Mouse (Mus musculus) olfactory bulb, adult 2 months (tissue): Measurements from ENCODE around the gene Il23r. TPM values are rescaled to one million over a fixed set of nuclear protein-coding genes. Genes with fewer than 3 reads are reported as not detected.
"Not testable (repeated sequence)": the region's sequence is repeated elsewhere in the genome, so short reads cannot be mapped to it uniquely, and the experiment has no call there.

Experiments
- H3K27ac ChIP-seq: fragments of 200-500 bp; 2 replicates; pipeline ENCODE4 v1.5.1; 2012; ENCODE audit warnings: low read depth, low read length; ENCODE audit not compliant: insufficient read depth
- H3K4me1 ChIP-seq: fragments of 200-500 bp; 2 replicates; pipeline ENCODE4 v1.6.1; 2012; ENCODE audit warnings: low read length; ENCODE audit not compliant: control insufficient read depth, insufficient read depth
- H3K4me3 ChIP-seq: fragments of 200-500 bp; 2 replicates; pipeline ENCODE4 v1.5.1; 2012; ENCODE audit warnings: mild to moderate bottlenecking, low read depth, low read length, moderate library complexity; ENCODE audit not compliant: insufficient read depth
- CTCF ChIP-seq: fragments of 200-500 bp; IDR thresholded peaks from 2 replicates; pipeline ENCODE4 v1.5.1; 2012; ENCODE audit warnings: low read depth, mild to moderate bottlenecking, low read length, moderate library complexity; ENCODE audit not compliant: insufficient read depth
- POLR2A ChIP-seq: fragments of 200-500 bp; IDR thresholded peaks from 2 replicates; pipeline ENCODE4 v1.6.1; 2012; ENCODE audit warnings: mild to moderate bottlenecking, low read depth, low read length, moderate library complexity; ENCODE audit not compliant: insufficient read depth
- WGBS: fragments of 180-500 bp; shearing (Covaris S2); methylation state at CpG from one replicate; pipeline ENCODE4 v1.1.7; 2018; 5-methylcytosine and 5-hydroxymethylcytosine counted together
- polyA plus RNA-seq: library from polyadenylated mRNA; stranded (reverse); fragments of >200 nt; gene quantifications from 2 replicates; pipeline ENCODE4 v1.2.4, GENCODE M21; 2012; ENCODE audit warnings: low replicate concordance; ENCODE audit not compliant: missing spikeins, insufficient read depth, insufficient read length

Gene Il23r
- polyA plus RNA-seq, 1 experiment: not detected

DNA sequence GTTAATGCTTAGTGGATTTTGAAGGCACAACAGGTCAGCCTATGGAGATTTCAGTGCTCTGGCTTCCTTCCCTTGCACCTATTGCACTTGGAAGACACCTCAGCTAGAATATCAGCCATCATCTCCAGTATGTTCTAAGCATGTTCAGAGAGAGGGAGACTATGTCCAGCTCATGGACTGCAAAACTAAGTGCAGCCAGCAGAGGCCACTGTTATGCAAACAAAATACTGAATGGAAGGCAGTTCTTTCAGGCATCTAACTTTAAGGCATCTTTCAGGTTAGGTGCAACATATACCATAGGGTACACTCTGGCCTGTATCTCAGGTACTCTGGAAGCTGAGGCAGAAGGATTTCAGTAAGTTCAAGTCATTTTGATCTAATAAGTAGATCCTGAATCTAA lies 19.1 kb upstream of the Il23r start:
- no peak overlapping the region for H3K4me3 ChIP-seq
- H3K27ac ChIP-seq: no peak overlapping the region
- TF ChIP-seq CTCF (no peak), POLR2A (no peak)
- H3K4me1 ChIP-seq: no peaks in the 10 kb centered on the region

DNA sequence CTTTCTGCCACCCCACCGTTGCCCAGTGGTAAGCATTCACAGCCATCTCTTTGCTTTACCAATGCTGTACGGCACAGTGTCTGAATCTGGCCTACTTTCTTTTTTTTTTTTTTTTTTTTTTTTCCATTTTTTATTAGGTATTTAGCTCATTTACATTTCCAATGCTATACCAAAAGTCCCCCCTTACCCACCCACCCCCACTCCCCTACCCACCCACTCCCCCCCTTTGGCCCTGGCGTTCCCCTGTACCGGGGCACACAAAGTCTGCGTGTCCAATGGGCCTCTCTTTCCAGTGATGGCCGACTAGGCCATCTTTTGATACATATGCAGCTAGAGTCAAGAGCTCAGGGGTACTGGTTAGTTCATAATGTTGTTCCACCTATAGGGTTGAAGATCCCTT lies 10.3 kb upstream of the Il23r start:
- not testable (repeated sequence) for H3K4me1 ChIP-seq, H3K27ac ChIP-seq, H3K4me3 ChIP-seq
- WGBS: 88% methylated on average over 2 of the region's 6 CpGs

DNA sequence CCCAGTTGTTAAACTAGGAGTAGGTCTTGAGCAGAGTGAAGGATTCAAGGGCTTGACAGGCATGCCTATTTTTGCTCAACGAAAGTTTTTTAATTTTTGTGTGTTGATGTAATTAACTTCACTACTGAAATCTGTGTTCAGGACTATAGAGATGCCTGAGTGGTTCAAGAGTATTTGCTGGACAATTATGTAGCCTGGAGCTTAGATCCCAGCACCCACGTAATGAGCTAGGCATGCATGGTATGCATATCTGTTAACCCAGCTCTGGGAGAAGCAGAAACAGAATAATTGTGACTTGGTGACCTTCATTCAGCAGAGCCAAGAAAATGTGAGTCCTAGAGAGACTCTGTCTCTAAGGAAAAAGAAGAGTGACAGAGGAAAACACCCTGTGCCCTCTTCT lies 10.6 kb downstream of the Il23r start:
- no peaks in the 10 kb centered on the region for H3K4me1 ChIP-seq
- no peak overlapping the region for H3K27ac ChIP-seq
- no peak overlapping the region for H3K4me3 ChIP-seq
- TF ChIP-seq CTCF (no peak), POLR2A (no peak)
- WGBS: 57% methylated on average over 2 of the region's 2 CpGs

DNA sequence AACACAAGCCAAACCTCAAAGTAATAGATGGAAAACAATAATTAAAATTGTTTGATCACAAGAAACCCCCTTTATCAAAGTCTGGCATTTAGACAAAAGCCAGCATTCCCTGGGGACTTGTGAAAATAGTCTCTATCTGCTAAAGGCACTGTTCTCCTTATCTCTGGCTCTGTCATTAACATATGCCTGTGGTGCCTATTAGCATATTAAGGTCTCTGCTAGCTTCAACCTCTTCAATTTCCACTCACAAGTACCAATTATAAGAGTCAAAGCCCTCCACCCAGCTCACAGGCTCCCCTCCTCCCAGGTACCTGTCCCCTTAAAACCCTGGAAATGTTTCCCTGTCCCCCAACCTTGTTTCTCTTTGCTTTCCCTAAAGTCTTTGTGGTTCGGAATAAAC lies 20.4 kb downstream of the Il23r start:
- 27% methylated on average over 1 of the region's 1 CpGs for WGBS
- H3K4me1 ChIP-seq: no peaks in the 10 kb centered on the region
- H3K27ac ChIP-seq: no peak overlapping the region
- no peak overlapping the region for H3K4me3 ChIP-seq
- TF ChIP-seq CTCF (no peak), POLR2A (no peak)

DNA sequence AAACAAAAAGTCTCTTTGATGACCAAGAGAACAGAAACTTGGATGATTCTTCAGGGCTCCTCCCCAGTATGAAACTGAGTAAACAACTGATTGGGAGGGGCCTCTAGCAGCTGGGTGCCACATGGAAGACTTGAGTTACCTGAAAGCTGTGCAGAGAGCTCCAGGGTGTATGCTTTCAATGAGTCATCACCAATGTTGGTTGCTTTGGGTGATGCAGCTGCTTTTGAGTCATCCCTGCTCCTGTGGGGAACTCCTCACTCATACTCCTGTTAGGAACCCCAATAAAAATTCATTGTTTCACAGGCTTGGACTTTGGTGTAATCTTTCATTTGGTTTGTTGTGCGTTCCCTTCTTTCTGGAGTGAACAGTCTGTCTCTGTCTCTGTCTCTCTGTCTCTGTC lies 32.2 kb downstream of the Il23r start:
- 94% methylated on average over 1 of the region's 1 CpGs for WGBS
- H3K27ac ChIP-seq: no peak overlapping the region
- no peak overlapping the region for H3K4me3 ChIP-seq
- TF ChIP-seq POLR2A (no peak), CTCF (no peak)
- no peaks in the 10 kb centered on the region for H3K4me1 ChIP-seq

DNA sequence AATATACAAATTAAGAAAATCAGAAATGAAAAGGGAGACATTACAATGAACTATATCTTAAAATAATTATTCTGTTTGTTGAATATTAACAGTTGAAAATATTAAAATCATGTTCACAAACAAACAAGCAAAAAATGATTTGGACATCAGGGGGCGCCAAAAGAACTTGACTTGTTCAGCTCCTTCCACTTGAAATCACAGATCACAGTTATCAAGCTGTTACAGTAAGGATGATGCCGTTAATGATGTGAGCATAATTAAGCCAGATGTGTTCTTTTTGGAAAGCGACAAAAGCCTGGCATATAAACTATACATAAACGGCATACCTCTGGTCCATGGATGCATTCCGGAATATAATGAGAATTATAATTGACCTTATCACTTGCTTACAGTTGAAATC lies 40.3 kb downstream of the Il23r start:
- TF ChIP-seq POLR2A: no peak
- TF ChIP-seq CTCF: no peak
- H3K4me3 ChIP-seq: no peak overlapping the region
- H3K27ac ChIP-seq: no peak overlapping the region
- WGBS: 28% methylated on average over 5 of the region's 5 CpGs
- H3K4me1 ChIP-seq: no peaks in the 10 kb centered on the region

DNA sequence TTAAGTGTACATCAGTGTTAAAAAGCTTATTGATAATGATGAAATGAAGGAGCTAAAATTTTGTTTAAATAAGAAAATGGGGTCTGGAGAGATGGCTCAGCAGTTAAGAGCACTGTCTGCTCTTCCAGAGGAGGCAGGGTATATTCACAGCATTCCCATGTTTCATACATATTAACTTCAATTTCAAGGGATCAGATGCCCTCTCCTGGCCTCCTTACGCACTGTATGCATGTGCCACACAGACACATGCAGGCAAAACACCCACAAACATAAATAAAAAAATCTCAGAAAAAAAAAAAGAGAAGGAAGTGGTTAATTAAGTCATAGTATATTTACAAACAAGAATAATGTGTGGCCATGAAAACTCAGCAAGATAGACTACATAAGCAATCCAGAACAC lies 45.8 kb downstream of the Il23r start:
- 87% methylated on average over 1 of the region's 1 CpGs for WGBS
- H3K4me1 ChIP-seq: no peaks in the 10 kb centered on the region
- H3K4me3 ChIP-seq: no peak overlapping the region

DNA sequence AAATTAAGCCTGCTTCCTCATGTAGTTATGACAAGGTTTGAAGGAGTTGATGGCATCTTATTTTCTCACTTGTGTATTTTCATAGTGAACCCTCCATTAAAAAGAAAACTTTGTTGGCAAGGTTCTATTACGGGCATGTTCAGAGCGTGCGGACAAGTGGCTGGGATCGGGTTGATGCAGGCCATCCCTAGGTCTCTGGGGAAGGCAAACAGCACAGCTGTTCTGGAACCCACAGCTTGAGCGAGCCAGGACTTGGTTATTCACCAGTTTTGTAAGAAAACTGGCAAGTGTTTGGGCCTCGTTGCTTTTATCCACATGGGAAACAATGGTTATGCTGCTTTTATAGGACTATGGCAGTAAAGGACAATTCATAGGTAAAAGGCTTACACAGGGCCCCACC lies 48.5 kb downstream of the Il23r start:
- Histone ChIP-seq H3K4me1 (no peaks in the 10 kb centered on the region), H3K27ac (no peak overlapping the region), H3K4me3 (no peak overlapping the region)
- TF ChIP-seq CTCF (no peak), POLR2A (no peak)
- 89% methylated on average over 6 of the region's 6 CpGs for whole genome bisulfite sequencing

More for the DNA sequence above, 45.8 kb downstream of the Il23r start:
- no peak overlapping the region for H3K27ac ChIP-seq
- TF ChIP-seq POLR2A: no peak
- no peak for TF ChIP-seq CTCF

DNA sequence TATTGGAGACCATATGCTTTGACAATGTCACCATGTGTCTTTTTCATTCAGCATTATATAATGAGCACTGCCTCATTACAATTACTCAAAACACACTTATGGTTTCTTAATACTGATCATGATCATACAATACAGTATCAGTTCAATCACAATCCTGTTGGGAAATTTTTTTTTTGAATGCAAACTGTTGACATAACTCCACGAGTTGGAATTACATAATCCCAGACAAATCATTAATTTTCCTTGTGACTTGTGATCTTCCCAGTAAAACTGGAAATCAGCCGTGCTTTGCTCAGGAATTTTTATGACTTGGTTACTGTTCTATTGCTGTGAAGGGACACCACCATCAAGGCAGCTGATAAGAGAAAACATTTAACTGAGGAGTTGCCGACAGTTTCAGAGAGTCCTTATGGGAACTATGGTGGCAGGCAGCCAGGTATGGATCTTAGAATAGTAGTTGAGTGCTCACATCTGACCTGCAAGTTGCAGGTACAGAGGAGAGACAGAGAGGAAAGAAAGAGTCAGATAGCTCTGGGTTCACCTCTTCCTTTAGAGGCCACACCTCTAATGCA lies 53.8 kb downstream of the Il23r start:
- H3K27ac ChIP-seq: no peak overlapping the region
- WGBS: 71% methylated on average over 3 of the region's 3 CpGs
- TF ChIP-seq POLR2A: no peak
- no peak for TF ChIP-seq CTCF
- no peak overlapping the region for H3K4me3 ChIP-seq
- H3K4me1 ChIP-seq: no peaks in the 10 kb centered on the region

DNA sequence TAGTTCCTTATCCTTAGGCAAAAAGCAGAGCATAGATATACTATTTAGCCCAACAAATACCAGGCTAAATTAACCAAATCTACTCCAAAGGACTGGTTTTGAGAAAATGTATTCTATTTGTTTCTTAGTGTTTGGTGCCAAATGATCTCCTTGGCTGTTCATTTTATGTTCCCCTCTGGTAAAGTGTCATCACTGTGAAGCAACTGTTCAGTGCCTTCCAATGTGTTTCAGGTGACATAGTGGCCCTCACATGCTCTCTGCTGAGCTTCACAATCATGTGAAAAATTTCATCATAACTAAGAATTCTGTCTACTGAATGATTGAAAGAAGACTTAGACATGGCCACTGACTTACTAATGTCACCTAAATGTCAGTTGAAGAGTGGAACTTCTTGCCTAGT lies 54.6 kb downstream of the Il23r start:
- no peak for TF ChIP-seq POLR2A
- TF ChIP-seq CTCF: no peak
- H3K27ac ChIP-seq: no peak overlapping the region
- H3K4me1 ChIP-seq: no peaks in the 10 kb centered on the region
- no peak overlapping the region for H3K4me3 ChIP-seq

DNA sequence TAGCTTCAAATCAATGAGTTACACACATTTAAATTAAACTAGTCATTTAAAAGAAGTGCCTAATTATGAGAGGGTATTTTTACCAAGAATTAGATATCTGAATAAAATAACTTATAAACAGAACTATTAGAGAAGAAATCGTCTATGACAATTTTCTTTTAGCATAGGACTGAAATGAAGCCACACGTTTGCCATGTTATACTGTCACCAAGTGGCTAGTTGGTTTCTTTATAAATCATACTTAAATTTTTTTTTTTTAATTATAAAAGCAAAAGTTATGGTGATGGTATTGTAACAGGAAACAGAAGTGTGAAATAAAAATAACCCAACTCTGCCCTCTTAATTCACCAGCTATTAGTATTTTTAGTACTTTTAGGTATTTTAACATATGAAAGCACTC lies 55.4 kb downstream of the Il23r start:
- Histone ChIP-seq H3K4me1 (no peaks in the 10 kb centered on the region), H3K27ac (no peak overlapping the region), H3K4me3 (no peak overlapping the region)
- 81% methylated on average over 2 of the region's 2 CpGs for WGBS
- TF ChIP-seq POLR2A (no peak), CTCF (no peak)
